Mouse (Mus musculus): ENCODE results near the gene Dnaja4.

The Dnaja4 gene

GRCm38 (mm10) chr9:54699345-54700173, 886 bp downstream of the Dnaja4 start:
- in situ Hi-C loops (cut with MboI, MseI) = no loop called here

GRCm38 (mm10) chr9:54700174-54700475, 1.5 kb downstream of the Dnaja4 start:
- in situ Hi-C loops (cut with MboI, MseI) = no loop called here

- in situ Hi-C loops (cut with MboI, MseI) = no loop called here
These were observed 2.1 kb downstream of the Dnaja4 start for GRCm38 (mm10) chr9:54700746-54701145.

DNA sequence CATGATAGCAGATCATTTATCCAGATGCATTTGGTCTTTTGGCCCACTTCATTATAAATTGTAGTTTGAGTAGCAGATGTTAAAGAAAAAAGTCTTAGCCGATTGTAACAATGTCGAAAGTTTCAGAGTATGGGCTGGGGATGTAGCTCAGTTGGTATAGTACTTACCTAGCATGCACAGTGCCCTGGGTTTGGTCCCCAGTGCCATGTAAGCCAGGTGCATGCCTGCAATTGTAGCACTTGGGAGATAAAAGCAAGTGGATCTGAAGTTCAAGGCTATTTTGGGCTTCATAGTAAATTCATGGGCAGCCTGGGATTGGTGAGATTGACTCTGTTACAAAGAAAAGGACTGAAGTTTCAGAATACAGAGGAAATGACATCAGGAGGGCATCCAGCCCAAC, 3.9 kb downstream of the Dnaja4 start:
- in situ Hi-C loops (cut with MboI, MseI) = no loop called here

- in situ Hi-C loops (cut with MboI, MseI) = no loop called here
These were observed 5.7 kb downstream of the Dnaja4 start for GRCm38 (mm10) chr9:54704361-54704760.

DNA sequence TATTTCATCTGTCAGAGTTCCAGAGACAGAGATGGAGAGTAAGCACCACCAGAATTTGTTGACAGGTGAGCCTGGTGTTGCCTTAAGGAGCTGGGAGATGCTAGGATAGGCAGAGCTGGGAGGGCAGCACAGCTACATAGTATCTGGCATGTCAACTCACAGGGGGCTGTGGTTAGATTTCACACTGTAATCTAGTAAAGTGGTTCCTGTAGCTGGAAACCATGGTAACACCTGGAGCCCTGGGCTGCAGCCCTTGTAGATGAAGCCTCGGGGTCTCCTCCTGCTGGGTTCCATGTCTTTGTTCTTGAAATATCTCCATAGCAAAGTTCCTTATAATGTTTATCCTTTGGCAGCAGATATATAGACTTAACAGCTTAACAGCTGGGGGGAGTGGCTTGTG, 6.9 kb downstream of the Dnaja4 start:
- in situ Hi-C loops (cut with MboI, MseI) = no loop called here

- in situ Hi-C loops (cut with MboI, MseI) = no loop called here
These were observed 8.8 kb downstream of the Dnaja4 start for GRCm38 (mm10) chr9:54707288-54707999.

DNA sequence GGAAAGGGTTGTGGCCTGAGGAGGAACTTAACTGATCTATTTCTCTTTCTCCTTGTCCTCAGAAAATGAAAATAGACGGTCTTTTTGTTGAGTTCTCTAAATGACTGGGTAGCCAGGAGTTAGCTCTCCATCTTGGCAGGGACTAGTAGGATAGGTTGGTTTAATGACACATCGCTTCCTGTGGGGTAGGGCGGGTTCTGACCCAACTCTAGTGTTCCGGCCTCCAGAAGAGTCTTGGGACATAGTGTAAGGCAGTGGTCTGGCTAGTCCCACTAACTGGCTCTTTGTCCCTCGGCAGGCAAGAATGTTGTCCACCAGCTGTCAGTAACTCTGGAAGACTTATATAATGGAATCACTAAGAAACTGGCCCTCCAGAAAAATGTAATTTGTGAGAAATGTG, 9.4 kb downstream of the Dnaja4 start:
- in situ Hi-C loops (cut with MboI, MseI) = no loop called here

DNA sequence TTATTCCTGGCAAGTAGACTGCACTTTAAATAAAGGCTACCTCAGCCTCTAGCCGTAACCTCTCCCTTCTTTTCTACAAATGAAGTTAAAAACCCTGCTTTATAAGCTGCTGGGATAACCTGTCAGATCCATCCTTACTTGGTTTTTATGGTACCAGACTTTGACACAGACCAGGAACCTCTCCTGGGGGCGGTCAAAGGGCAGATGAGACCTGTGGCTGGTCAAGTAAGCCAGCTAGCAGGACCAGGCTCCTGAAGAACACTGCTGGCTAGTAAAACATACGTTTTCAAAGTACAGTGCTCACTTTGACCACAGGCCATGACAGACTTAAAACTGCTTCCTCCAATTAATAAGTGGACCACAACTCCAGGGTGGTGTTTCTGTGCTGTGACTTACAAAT, 17.1 kb downstream of the Dnaja4 start:
- in situ Hi-C loops (cut with MboI, MseI) = no loop called here

DNA sequence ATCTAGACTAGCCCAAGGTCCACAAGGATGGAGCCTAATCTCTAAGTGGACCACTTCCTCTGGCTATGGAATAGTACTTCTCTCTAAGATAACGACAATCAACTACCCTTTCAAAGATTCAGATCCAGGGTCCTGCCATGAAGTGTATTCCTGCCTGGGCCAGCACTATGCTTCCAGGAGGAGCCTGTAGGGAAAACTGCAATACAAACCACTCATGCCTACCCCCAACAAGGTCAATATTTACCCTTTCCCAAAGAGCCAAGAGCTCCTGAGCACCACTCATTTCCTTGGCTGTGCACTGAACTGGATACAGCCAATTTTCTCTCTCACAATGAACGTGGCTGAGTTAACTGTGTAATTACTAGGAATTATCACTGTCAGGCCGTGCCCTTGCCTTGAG, 18.9 kb downstream of the Dnaja4 start:
- in situ Hi-C loops (cut with MboI, MseI) = no loop called here

DNA sequence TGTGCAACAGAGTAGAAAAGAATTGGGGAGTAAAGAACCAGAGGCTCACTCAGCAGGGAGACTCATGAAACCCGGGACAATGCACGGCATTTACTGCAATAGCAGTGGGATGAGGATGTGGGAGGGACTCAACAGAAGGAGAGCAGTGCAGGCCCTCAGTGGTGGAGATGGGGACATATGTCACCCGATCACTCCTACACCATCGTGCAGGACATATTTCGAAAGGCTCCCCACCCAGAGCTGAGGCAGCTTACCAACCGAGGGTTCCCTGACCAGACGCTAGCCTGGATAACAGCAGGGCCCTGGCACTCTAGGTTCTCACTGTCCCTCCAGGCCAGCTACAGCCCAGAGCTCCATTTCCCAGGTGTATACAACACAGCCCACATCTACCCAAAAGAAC, 23.5 kb downstream of the Dnaja4 start:
- in situ Hi-C loops (cut with MboI, MseI) = no loop called here

- in situ Hi-C loops (cut with MboI, MseI) = no loop called here
These were observed 23.9 kb downstream of the Dnaja4 start for GRCm38 (mm10) chr9:54722596-54722995.

- in situ Hi-C loops (cut with MboI, MseI) = no loop called here
These were observed 27.6 kb downstream of the Dnaja4 start for GRCm38 (mm10) chr9:54726315-54726714.

- in situ Hi-C loops (cut with MboI, MseI) = no loop called here
These were observed 33.4 kb downstream of the Dnaja4 start for GRCm38 (mm10) chr9:54732122-54732521.

GRCm38 (mm10) chr9:54733921-54734638, 35.4 kb downstream of the Dnaja4 start, which contains the start of gene Wdr61:
Wdr61 (minus strand) TSS chr9:54734519.
- in situ Hi-C loops (cut with MboI, MseI) = no loop called here

DNA sequence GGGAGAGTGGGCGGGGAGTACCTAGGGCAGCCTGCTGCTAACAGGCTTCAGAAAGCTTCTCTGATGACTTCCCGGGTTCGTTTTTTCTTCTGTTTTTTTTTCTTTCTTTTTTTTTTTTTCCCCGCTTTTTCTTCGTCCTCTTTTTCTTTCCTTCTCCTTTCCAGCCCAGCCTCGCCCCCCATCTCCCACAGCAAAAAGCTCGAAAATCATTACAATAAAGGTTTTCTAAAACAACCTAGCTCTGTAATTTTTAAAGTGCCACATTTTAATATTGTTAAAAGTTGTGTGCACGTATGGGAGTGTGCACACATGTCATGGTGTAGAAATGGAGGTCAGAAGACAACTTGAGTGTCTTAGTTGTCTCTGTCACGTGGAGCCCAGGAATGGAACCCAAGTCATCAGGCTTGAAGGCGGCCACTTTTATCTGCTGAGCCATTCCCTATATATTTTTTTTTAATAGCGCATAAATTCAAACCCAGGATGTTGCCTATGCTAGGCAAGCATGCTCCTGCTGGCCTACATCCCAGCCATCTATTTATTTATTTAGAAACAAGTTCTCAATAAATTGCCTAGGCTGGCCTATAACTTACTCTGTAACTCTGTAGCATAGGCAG, 36.1 kb downstream of the Dnaja4 start:
- in situ Hi-C loops (cut with MboI, MseI) = loop anchor here (5.0 kb wide), 1 partner anchor 88 kb away; no protein-coding TSS in a partner anchor

DNA sequence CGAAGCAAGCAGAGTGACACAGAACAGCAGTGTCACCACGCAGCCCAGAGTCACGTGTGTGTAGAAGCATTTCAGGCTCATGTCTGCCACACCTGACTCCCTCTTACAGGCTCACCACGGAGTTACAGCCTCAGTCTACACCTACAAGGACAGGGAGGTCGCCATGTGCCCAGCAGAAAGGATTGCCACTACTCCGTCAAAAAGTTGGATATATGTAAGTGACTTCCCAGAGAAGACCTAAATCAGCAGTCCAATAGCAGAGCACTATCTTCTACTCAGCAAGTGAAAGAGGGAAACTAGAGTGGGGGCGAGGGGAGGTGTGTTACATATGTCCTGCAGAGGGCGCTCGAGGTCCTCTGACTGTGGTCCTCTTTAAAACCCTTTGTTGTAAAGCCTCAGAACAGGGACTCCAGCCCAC, 37.6 kb downstream of the Dnaja4 start:
- in situ Hi-C loops (cut with MboI, MseI) = loop anchor here (5.0 kb wide), 1 partner anchor 86 kb away; no protein-coding TSS in a partner anchor

- in situ Hi-C loops (cut with MboI, MseI) = loop anchor here (5.0 kb wide), 1 partner anchor 84 kb away; no protein-coding TSS in a partner anchor
These were observed 39.7 kb downstream of the Dnaja4 start for GRCm38 (mm10) chr9:54738376-54738775.

DNA sequence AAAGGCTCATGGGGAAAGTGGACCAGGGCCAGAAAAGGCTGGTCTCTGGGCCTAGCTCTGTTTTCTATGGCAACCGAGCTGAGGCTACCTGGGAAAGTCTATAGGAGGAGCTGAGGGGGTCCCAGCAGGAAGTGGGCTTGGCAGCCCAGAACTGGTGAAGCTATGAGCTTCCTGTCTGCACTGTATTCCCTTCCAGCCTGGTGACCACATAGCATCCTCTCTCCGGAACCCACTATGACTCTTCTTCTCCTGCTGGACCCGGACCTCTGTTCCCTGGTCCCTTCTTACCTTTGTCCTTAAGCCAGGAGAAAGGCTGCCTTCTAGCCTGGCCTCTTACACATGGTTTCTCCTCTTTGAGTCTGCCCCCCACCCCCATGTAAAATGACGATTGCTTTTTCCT, 45.2 kb downstream of the Dnaja4 start:
- in situ Hi-C loops (cut with MboI, MseI) = no loop called here

GRCm38 (mm10) chr9:54745740-54746370, 47.2 kb downstream of the Dnaja4 start:
- in situ Hi-C loops (cut with MboI, MseI) = no loop called here

GRCm38 (mm10) chr9:54750215-54750981, 51.7 kb downstream of the Dnaja4 start:
- in situ Hi-C loops (cut with MboI, MseI) = no loop called here
